16 mouse cellular contexts compared by ENCODE assay signal in the genomic region with DNA sequence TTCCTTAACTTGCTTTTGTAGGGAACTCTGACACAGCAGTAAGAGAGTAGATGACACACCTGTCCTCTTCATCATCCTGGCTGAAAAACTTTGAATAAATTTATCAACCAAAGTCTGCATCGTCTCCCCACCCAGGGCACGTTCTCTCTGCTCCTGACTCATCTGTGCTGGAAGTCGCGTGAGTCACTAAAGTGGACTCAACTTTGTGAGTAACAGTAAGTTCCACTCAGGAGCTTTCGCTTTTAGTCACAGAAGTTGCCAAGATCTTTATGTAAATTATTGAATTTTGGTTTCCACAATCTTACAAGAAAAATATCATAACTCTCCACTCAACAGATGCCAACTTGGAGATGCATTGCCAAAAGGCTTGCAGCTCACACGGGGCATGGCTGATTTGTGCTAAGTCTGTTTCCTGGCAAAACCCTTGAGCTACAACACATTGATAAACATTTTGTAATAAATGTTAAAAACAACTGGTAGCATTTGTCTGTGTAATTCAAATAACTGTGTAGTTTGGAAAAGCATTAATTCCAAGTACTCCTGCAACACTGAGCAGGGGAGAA. TPM values are rescaled to one million over a fixed set of nuclear protein-coding genes. Genes with fewer than 3 reads are reported as not detected.
DNase-seq lines count a peak whose midpoint lies in the region; TF ChIP-seq lines count a peak whose summit lies in the region.
"Had no signal": no experiment of that assay in that cellular context is flagged by ENCODE, and none has a peak within 500 bp of the region (broad histone marks: within the 10 kb centered on the region; RNA-seq: fewer than 3 reads in every experiment).

No protein-coding gene starts in this region.

- TF ChIP-seq EP300 in CH12.LX (IDR thresholded peaks at IDR 0.05; ENCODE audit: low read length) = peak; percentile 98

- dilution Hi-C loops in CH12.LX (cut with MboI; ENCODE audit: extremely low pct_ligation_motif_present, extremely low pct_unique_long_range_greater_than_20kb, low sequenced_read_pairs) = no loop called here

- DNase-seq in layer of hippocampus, adult 11-12 months (ENCODE audit: low spot score) = peak; percentile 15
- DNase-seq in layer of hippocampus, adult 9-10 months (ENCODE audit: low spot score) = no peak
- peak; percentile 39 for DNase-seq in 3134 (ENCODE audit: extremely low read depth, insufficient read length, low spot score)
- DNase-seq in CH12.LX (ENCODE audit: extremely low read depth) = peak; percentile 83
- peak; percentile 17 to 41 for DNase-seq in layer of hippocampus, adult 8-10 months (ENCODE audit: low spot score in 2 of 2)
- DNase-seq in kidney, adult 11 months = no peak
- no peak for DNase-seq in midbrain, embryonic 10.5 days (ENCODE audit: low spot score)
- no peak for DNase-seq in heart, postnatal 4 days
- DNase-seq: cerebellum, adult 9-10 months; heart, postnatal 10 days; kidney, adult 2 months; liver; retina, postnatal 1 day had no signal

- in situ Hi-C loops in CH12.LX (cut with MboI; ENCODE audit: low pct_ligation_motif_present, low pct_unique_long_range_greater_than_20kb, low sequenced_read_pairs) = loop anchor here (25.0 kb wide), 1 partner anchor 322 kb away; the partner anchor contains the start of gene Ptger3

- no peaks in the 10 kb centered on the region for H3K9me3 ChIP-seq in CH12.LX (replicated peaks; ENCODE audit: low read length)
- H3K9me3 ChIP-seq in midbrain, embryonic 10.5 days (replicated peaks) = no peaks in the 10 kb centered on the region
- H3K9me3 ChIP-seq: hindbrain, embryonic 15.5 days; lung, embryonic 15.5 days; megakaryocyte, embryonic 14.5 days had no signal

- no peaks in the 10 kb centered on the region for H3K36me3 ChIP-seq in CH12.LX (replicated peaks in 1 of 2; ENCODE audit: control insufficient read depth in 1 of 2, insufficient read depth in 1 of 2, low read length in 1 of 2)
- H3K36me3 ChIP-seq in midbrain, embryonic 10.5 days = no peaks in the 10 kb centered on the region
- H3K36me3 ChIP-seq: hindbrain, embryonic 15.5 days; lung, embryonic 15.5 days had no signal

- WGBS in midbrain, embryonic 10.5 days = 91% methylated on average over 6 of the region's 6 CpGs

- H3K9ac ChIP-seq in CH12.LX (ENCODE audit: insufficient read depth, low read depth) = no peak overlapping the region
- H3K9ac ChIP-seq: hindbrain, embryonic 15.5 days; lung, embryonic 15.5 days had no signal

- no peaks in the 10 kb centered on the region for H3K79me2 ChIP-seq in CH12.LX (replicated peaks; ENCODE audit: control insufficient read depth, extremely low read depth, insufficient read depth, poor library complexity, severe bottlenecking)

- no peaks in the 10 kb centered on the region for H3K27me3 ChIP-seq in CH12.LX (replicated peaks)
- no peaks in the 10 kb centered on the region for H3K27me3 ChIP-seq in midbrain, embryonic 10.5 days (ENCODE audit: low read depth, poor library complexity, severe bottlenecking)
- H3K27me3 ChIP-seq: hindbrain, embryonic 15.5 days; lung, embryonic 15.5 days had no signal

- no peak for TF ChIP-seq RAD21 in CH12.LX (IDR thresholded peaks at IDR 0.05; ENCODE audit: low read depth, low read length)

- no peak for TF ChIP-seq POLR2A in CH12.LX (IDR thresholded peaks at IDR 0.05; ENCODE audit: low read depth, low read length)

- no peak overlapping the region for H3K27ac ChIP-seq in CH12.LX (ENCODE audit: insufficient read depth, low read depth)
- no peak overlapping the region for H3K27ac ChIP-seq in midbrain, embryonic 10.5 days (replicated peaks)
- H3K27ac ChIP-seq: hindbrain, embryonic 15.5 days; lung, embryonic 15.5 days had no signal

- peak overlapping the region; percentile 59 for H3K4me2 ChIP-seq in CH12.LX (ENCODE audit: insufficient read depth, low read depth, poor library complexity, severe bottlenecking)
- H3K4me2 ChIP-seq: hindbrain, embryonic 15.5 days; lung, embryonic 15.5 days had no signal

- TF ChIP-seq CTCF in CH12.LX (conservative IDR thresholded peaks at IDR 0.05 in 1 of 2, IDR thresholded peaks at IDR 0.05 in 1 of 2; ENCODE audit: low read depth in 2 of 2, low read length in 2 of 2) = no peak

- H3K4me1 ChIP-seq in CH12.LX (ENCODE audit: control insufficient read depth in 1 of 2, insufficient read depth in 2 of 2) = peaks cover 12 to 19% of the 10 kb centered on the region in 2 experiments
- no peaks in the 10 kb centered on the region for H3K4me1 ChIP-seq in midbrain, embryonic 10.5 days
- H3K4me1 ChIP-seq: hindbrain, embryonic 15.5 days; lung, embryonic 15.5 days; megakaryocyte, embryonic 14.5 days had no signal

- H3K4me3 ChIP-seq in CH12.LX (replicated peaks in 1 of 3; ENCODE audit: low read depth in 2 of 3, low read length in 2 of 3, poor library complexity in 1 of 3) = no peak overlapping the region
- H3K4me3 ChIP-seq in midbrain, embryonic 10.5 days = no peak overlapping the region
- H3K4me3 ChIP-seq: hindbrain, embryonic 15.5 days; lung, embryonic 15.5 days; megakaryocyte, embryonic 14.5 days had no signal

TF ChIP-seq in CH12.LX, 34 proteins besides CTCF, POLR2A, EP300 and RAD21:
- TF ChIP-seq GABPA (IDR thresholded peaks at IDR 0.05; ENCODE audit: insufficient replicate concordance, low read depth, low read length) = no peak
- peak; percentile 99 for TF ChIP-seq IRF4 (IDR thresholded peaks at IDR 0.05; ENCODE audit: low read depth, low read length)
- peak; percentile 100 for TF ChIP-seq BHLHE40 (IDR thresholded peaks at IDR 0.05; ENCODE audit: low read depth, low read length)
- no peak for TF ChIP-seq USF1 (IDR thresholded peaks at IDR 0.05; ENCODE audit: low read depth, low read length)
- TF ChIP-seq MAFK (IDR thresholded peaks at IDR 0.05; ENCODE audit: insufficient replicate concordance, low read length) = peak; percentile 83
- no peak for TF ChIP-seq ZC3H11A (IDR thresholded peaks at IDR 0.05; ENCODE audit: low read depth, low read length)
- TF ChIP-seq MEF2A (IDR thresholded peaks at IDR 0.05; ENCODE audit: borderline replicate concordance, low read depth, low read length) = peak; percentile 91
- no peak for TF ChIP-seq NRF1 (IDR thresholded peaks at IDR 0.05; ENCODE audit: low read depth, low read length)
- TF ChIP-seq MYC (IDR thresholded peaks at IDR 0.05; ENCODE audit: low read depth, low read length) = peak; percentile 85
- TF ChIP-seq RCOR1 (conservative IDR thresholded peaks at IDR 0.05; ENCODE audit: low read depth, low read length) = peak; percentile 99
- peak; percentile 62; the same call in 1 of the 2 replicates for TF ChIP-seq MXI1 (IDR thresholded peaks at IDR 0.05; ENCODE audit: low read depth, low read length)
- no peak for TF ChIP-seq CHD1 (IDR thresholded peaks at IDR 0.05; ENCODE audit: low read depth, low read length)
- no peak for TF ChIP-seq NELFE (IDR thresholded peaks at IDR 0.05; ENCODE audit: low read depth, low read length)
- peak; percentile 98 for TF ChIP-seq JUND (conservative IDR thresholded peaks at IDR 0.05; ENCODE audit: low read depth, low read length)
- no peak for TF ChIP-seq TBP (conservative IDR thresholded peaks at IDR 0.05; ENCODE audit: low read depth, low read length)
- no peak for TF ChIP-seq ZKSCAN1 (IDR thresholded peaks at IDR 0.05; ENCODE audit: borderline replicate concordance, low read depth, low read length)
- TF ChIP-seq ELF1 (IDR thresholded peaks at IDR 0.05; ENCODE audit: low read depth, low read length) = no peak; the same call in 1 of the 2 replicates
- peak; percentile 62; the same call in 1 of the 2 replicates for TF ChIP-seq MAZ (IDR thresholded peaks at IDR 0.05; ENCODE audit: low read depth, low read length)
- no peak for TF ChIP-seq ZMIZ1 (IDR thresholded peaks at IDR 0.05; ENCODE audit: low read depth, low read length)
- TF ChIP-seq JUN (IDR thresholded peaks at IDR 0.05; ENCODE audit: insufficient read depth, low read depth, low read length) = peak; percentile 95
- no peak for TF ChIP-seq USF2 (conservative IDR thresholded peaks at IDR 0.05; ENCODE audit: low read depth, low read length)
- no peak for TF ChIP-seq SIN3A (IDR thresholded peaks at IDR 0.05; ENCODE audit: low read length)
- TF ChIP-seq KAT2A (IDR thresholded peaks at IDR 0.05; ENCODE audit: insufficient replicate concordance, low read length) = no peak
- TF ChIP-seq POLR2AphosphoS2 (IDR thresholded peaks at IDR 0.05; ENCODE audit: low read depth, low read length) = no peak
- peak; percentile 78 for TF ChIP-seq TCF12 (IDR thresholded peaks at IDR 0.05; ENCODE audit: low read depth, low read length)
- TF ChIP-seq HCFC1 (IDR thresholded peaks at IDR 0.05; ENCODE audit: low read depth, low read length) = no peak
- no peak for TF ChIP-seq PAX5 (IDR thresholded peaks at IDR 0.05; ENCODE audit: low read length)
- peak; percentile 40; the same call in 1 of the 2 replicates for TF ChIP-seq ZNF384 (IDR thresholded peaks at IDR 0.05; ENCODE audit: low read depth, low read length)
- no peak; the same call in none of the 2 replicates for TF ChIP-seq CHD2 (IDR thresholded peaks at IDR 0.05; ENCODE audit: low read length)
- peak; percentile 99 for TF ChIP-seq ETS1 (conservative IDR thresholded peaks at IDR 0.05; ENCODE audit: low read depth, low read length)
- TF ChIP-seq E2F4 (IDR thresholded peaks at IDR 0.05; ENCODE audit: insufficient replicate concordance, low read depth, low read length) = no peak
- TF ChIP-seq MAX (IDR thresholded peaks at IDR 0.05; ENCODE audit: low read length) = peak; percentile 73
- TF ChIP-seq UBTF (IDR thresholded peaks at IDR 0.05; ENCODE audit: low read depth, low read length) = no peak
- TF ChIP-seq SMC3 (IDR thresholded peaks at IDR 0.05; ENCODE audit: low read depth, low read length) = no peak

RNA-seq across cellular contexts. Expression of gene Cth, which starts 40.7 kb away (rescaled TPM):
- total RNA-seq in CH12.LX (2012; rRNA removed) (162 and 370 TPM in 2 replicates), CH12.LX (2014; rRNA removed) (574 and 637 TPM in 2 replicates)
- polyA plus RNA-seq in CH12.LX (2012; ENCODE audit: insufficient read length, low read depth) = 183 and 187 TPM in 2 replicates
- total RNA-seq in layer of hippocampus, adult 8-10 months (2022) = 1 to 10 TPM; 4.3 to 8.3 (median 5.4) TPM
- 11.9 and 16.8 TPM in 2 replicates for polyA plus RNA-seq in midbrain, embryonic 10.5 days (2016; fragmentation: Nextera tagmentation; extraction: Ambion mirVana)
- under 1 TPM; 0.18 to 0.31 TPM for total RNA-seq in heart, postnatal 4 days (2021)

Comparison
In these comparisons a context has a peak if more than half of its experiments do, and no peak if none do; other contexts are left out.
1. DNase-seq: peak in layer of hippocampus, adult 11-12 months (single experiment), 3134 (single experiment), CH12.LX (single experiment) and layer of hippocampus, adult 8-10 months (2 of 2); none in layer of hippocampus, adult 9-10 months (single experiment), kidney, adult 11 months (single experiment), midbrain, embryonic 10.5 days (single experiment) and heart, postnatal 4 days (single experiment).
2. RNA of gene Cth, which starts 40.7 kb away (total RNA-seq): 162 to 637 TPM in CH12.LX; 4.3 to 8.3 TPM in layer of hippocampus, adult 8-10 months and 0.18 to 0.31 TPM in heart, postnatal 4 days; every median in the first group is over 10 times any median in the second.